Mouse (Mus musculus) forebrain, postnatal 0 days (tissue): ENCODE measurements around the gene Gm128. TPM values are rescaled to one million over a fixed set of nuclear protein-coding genes. Genes with fewer than 3 reads are reported as not detected.

Experiments
- ATAC-seq: fragments of 200-750 bp; cut with Nextera tagmentation; 2 replicates; pipeline ENCODE4 v1.8.0; 2017; ENCODE audit warnings: mild to moderate bottlenecking, moderate library complexity
- DNase-seq: peaks from one replicate; pipeline ENCODE4 v3.0.0-alpha.2; 2015
- H3K27ac ChIP-seq: fragments of 300-500 bp; sonication (generic); 2 replicates; pipeline ENCODE4 v1.5.1; 2014; ENCODE audit warnings: low read depth, mild to moderate bottlenecking, antibody characterized with exemption, low read length, moderate library complexity, mixed read lengths
- H3K27me3 ChIP-seq: fragments of 300-500 bp; sonication (generic); 2 replicates; pipeline ENCODE4 v1.6.1; 2014; ENCODE audit warnings: mild to moderate bottlenecking, low read length, mixed read lengths; ENCODE audit not compliant: insufficient read depth
- H3K36me3 ChIP-seq: fragments of 300-500 bp; sonication (generic); 2 replicates; pipeline ENCODE4 v1.6.1; 2014; ENCODE audit warnings: mild to moderate bottlenecking, moderate library complexity; ENCODE audit not compliant: insufficient read depth
- H3K4me1 ChIP-seq: fragments of 300-500 bp; sonication (generic); 2 replicates; pipeline ENCODE4 v1.6.1; 2014; ENCODE audit warnings: antibody characterized with exemption; ENCODE audit not compliant: insufficient read depth
- H3K4me2 ChIP-seq: fragments of 300-500 bp; sonication (generic); 2 replicates; pipeline ENCODE4 v1.6.1; 2014; ENCODE audit warnings: low read depth, mild to moderate bottlenecking, moderate library complexity
- H3K4me3 ChIP-seq: fragments of 300-500 bp; sonication (generic); 2 replicates; pipeline ENCODE4 v1.5.1; 2014; ENCODE audit warnings: low read depth, low read length, mixed read lengths
- H3K9ac ChIP-seq: fragments of 300-500 bp; sonication (generic); 2 replicates; pipeline ENCODE4 v1.6.1; 2014; ENCODE audit warnings: mild to moderate bottlenecking
- H3K9me3 ChIP-seq: fragments of 300-500 bp; sonication (generic); 2 replicates; pipeline ENCODE4 v1.6.1; 2016; ENCODE audit warnings: low read length
- CTCF ChIP-seq: sonication (generic); IDR thresholded peaks from 2 replicates; pipeline ENCODE4 v1.5.1; 2016; ENCODE audit warnings: antibody characterized with exemption, control low read depth, low read depth
- WGBS: fragments of 180-500 bp; shearing (Covaris S2); extraction: QIAGEN DNeasy Blood & Tissue Kit; methylation state at CpG from one replicate; pipeline ENCODE4 v1.1.7; 2014; 5-methylcytosine and 5-hydroxymethylcytosine counted together
- polyA plus RNA-seq: library from polyadenylated mRNA; unstranded; fragments of >200 nt; fragmentation: Nextera tagmentation; extraction: Ambion mirVana; gene quantifications from 2 replicates; pipeline ENCODE4 v1.2.1, GENCODE M21; 2015
- total RNA-seq: library from RNA; depleted of rRNA; stranded (reverse); fragments of >200 nt; gene quantifications from 2 replicates; pipeline ENCODE4 v1.2.3, GENCODE M21; 2014; rRNA removed

Gm128 gene
- total RNA-seq (0.29 TPM in 1 of 2 replicates, not detected in the other), polyA plus RNA-seq (0.11 and 0.28 TPM in 2 replicates)

DNA sequence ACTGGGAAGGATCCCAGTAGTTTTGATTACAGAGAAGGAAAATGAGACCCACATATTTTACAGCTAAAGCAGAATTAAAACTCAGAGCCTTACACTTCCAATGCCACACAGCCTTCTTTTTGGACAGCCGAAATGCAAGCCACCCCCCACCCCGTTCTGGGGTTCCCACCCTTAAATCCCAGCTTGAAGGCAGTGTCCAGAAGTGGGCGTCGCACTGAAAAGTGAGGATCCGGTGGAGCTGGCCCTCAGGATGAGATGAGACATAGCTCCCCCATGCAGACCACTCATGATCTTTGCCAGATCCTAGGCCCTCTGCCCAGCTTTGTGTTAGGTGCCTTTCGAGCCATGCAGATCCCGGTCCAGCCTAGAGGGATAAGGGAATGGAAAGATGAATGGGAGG is at the start of gene Gm128:
TSS of gene Gm128 (minus strand) at position 101 of the 400 bp plus-strand sequence.
- DNase-seq: no peak
- Histone ChIP-seq H3K4me2 (no peak within 1 kb of the TSS), H3K27me3 (no peaks in the 10 kb centered on the region), H3K4me3 (no peak within 1 kb of the TSS), H3K9me3 (no peaks in the 10 kb centered on the region), H3K4me1 (no peaks in the 10 kb centered on the region), H3K9ac (no peak within 1 kb of the TSS), H3K27ac (no peak within 1 kb of the TSS), H3K36me3 (peaks cover 16% of the 10 kb centered on the region)
- no peak for TF ChIP-seq CTCF
- ATAC-seq: no peak
- 83% methylated on average over 7 of the region's 7 CpGs for WGBS

DNA sequence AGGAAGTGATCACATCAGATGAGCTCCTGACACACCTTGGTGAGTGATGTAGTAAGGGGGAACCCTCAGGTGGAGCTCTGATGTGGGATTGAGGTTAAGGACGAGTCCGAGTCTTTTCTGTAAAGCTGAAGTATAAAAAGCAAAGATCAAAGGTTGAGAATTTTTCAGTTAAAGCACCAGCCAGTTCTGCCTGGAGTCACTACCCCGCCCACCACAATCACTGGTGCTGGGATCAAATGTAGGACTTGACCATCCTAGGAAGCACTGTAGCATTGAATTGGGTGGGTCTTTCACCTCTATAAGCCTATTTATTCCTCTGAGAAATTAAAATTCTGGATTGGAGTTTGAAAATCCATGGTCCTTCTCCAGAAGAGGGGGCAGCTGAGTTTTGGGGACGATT is 49.6 kb upstream of the Gm128 start:
- ATAC-seq (no peak), DNase-seq (no peak)
- Histone ChIP-seq H3K4me3 (no peak overlapping the region), H3K36me3 (peaks cover 49% of the 10 kb centered on the region), H3K4me2 (no peak overlapping the region), H3K27ac (no peak overlapping the region), H3K27me3 (no peaks in the 10 kb centered on the region), H3K4me1 (no peaks in the 10 kb centered on the region), H3K9me3 (no peaks in the 10 kb centered on the region), H3K9ac (no peak overlapping the region)
- WGBS: 86% methylated on average over 4 of the region's 4 CpGs
- TF ChIP-seq CTCF: no peak

DNA sequence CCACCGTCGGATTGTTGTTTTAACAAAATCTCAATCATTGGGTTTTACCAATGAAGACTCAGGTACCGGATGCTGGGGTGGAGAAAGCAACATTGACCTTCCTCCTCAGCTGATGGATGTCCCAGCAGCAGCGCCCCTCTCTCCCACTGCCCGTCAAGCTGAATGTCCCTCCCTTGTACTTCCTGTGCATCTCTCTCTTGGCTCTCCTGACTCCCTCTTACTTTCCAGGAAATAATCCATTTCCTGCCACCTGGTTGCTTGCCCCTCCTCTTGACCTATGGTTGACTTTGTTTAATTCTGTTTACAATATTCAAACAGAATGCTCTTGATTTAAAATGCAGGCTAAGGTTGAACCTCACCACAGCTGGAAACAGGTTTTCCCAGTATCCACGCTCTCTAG is 48.8 kb upstream of the Gm128 start:
- DNase-seq (no peak), ATAC-seq (no peak)
- H3K4me1 ChIP-seq: no peaks in the 10 kb centered on the region
- TF ChIP-seq CTCF: no peak
- no peaks in the 10 kb centered on the region for H3K27me3 ChIP-seq
- H3K27ac ChIP-seq: no peak overlapping the region
- H3K4me3 ChIP-seq: no peak overlapping the region
- WGBS: 76% methylated on average over 6 of the region's 6 CpGs
- no peak overlapping the region for H3K4me2 ChIP-seq
- peaks cover 43% of the 10 kb centered on the region for H3K36me3 ChIP-seq
- no peak overlapping the region for H3K9ac ChIP-seq
- no peaks in the 10 kb centered on the region for H3K9me3 ChIP-seq

DNA sequence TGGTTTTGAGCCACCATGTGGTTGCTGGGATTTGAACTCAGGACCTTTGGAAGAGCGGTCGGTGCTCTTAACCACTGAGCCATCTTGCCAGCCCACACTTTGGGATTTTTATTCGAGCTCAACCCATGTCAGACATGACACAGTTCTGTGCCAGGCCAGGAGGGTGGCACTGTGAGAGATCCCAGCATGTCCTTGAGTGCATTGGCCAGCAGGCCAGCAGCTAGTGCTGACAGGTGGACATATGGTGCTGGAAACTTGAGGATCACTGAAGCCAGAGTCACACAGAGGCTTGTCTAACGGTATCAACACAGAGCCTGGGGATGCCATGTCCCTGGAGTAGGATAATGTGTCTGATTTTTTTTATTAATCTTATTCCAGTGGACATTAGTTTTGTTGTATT is 48.0 kb upstream of the Gm128 start:
- no peak overlapping the region for H3K4me2 ChIP-seq
- H3K9me3 ChIP-seq: no peaks in the 10 kb centered on the region
- H3K27ac ChIP-seq: no peak overlapping the region
- H3K4me3 ChIP-seq: no peak overlapping the region
- no peak for TF ChIP-seq CTCF
- no peaks in the 10 kb centered on the region for H3K27me3 ChIP-seq
- no peak for ATAC-seq
- WGBS: 89% methylated on average over 4 of the region's 4 CpGs
- H3K9ac ChIP-seq: no peak overlapping the region
- peaks cover 37% of the 10 kb centered on the region for H3K36me3 ChIP-seq
- DNase-seq: no peak
- H3K4me1 ChIP-seq: peaks cover 2% of the 10 kb centered on the region; the same call in 1 of the 2 replicates

DNA sequence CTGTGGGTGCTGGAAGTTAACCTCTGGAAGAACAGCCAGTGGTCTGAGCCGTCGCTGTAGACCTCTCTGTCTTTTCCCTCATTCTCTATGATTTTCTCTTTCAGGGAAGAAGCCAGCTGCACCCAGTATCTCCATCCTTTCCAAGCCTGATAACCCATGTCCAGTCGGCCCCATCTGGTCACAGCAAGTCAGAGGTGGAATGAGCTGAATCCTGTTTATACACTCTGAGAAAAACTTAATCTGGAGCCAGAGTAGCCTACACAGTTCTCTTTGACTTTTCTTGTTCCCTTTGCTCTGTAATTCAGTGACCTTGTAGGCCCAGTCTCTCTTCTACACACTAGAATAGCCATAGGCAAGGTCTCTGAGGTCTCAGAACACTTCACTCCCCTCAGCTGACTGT is 46.1 kb upstream of the Gm128 start:
- peaks cover 11% of the 10 kb centered on the region for H3K4me1 ChIP-seq
- no peak overlapping the region for H3K27ac ChIP-seq
- H3K4me2 ChIP-seq: no peak overlapping the region
- DNase-seq: no peak
- WGBS: 100% methylated on average over 3 of the region's 3 CpGs
- H3K9me3 ChIP-seq: no peaks in the 10 kb centered on the region
- H3K4me3 ChIP-seq: no peak overlapping the region
- H3K36me3 ChIP-seq: peaks cover 20% of the 10 kb centered on the region
- no peak for TF ChIP-seq CTCF
- H3K27me3 ChIP-seq: no peaks in the 10 kb centered on the region
- no peak for ATAC-seq
- no peak overlapping the region for H3K9ac ChIP-seq

DNA sequence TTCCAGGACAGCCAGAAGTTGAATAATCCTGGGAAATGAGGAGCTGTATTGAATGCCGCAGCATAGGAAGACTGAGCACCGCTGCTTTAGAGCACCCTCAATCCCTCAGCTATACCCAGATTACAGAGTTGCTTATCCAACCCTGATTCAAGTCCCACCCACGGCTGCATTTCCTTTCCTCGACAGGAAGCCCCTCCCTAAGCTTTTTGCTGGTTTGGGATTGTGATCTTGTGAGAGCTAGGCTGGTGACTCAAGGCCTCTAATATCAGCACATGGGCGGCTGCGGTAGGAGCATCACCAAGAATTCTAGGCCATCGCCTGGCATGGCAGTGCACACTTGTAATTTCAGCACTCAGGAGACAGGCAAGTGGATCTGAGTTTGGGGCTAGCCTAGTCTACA is 45.1 kb upstream of the Gm128 start:
- DNase-seq (no peak), ATAC-seq (no peak)
- Histone ChIP-seq H3K36me3 (peaks cover 15% of the 10 kb centered on the region; the same call in 1 of the 2 replicates), H3K27ac (no peak overlapping the region), H3K4me1 (peaks cover 11% of the 10 kb centered on the region), H3K27me3 (no peaks in the 10 kb centered on the region), H3K9ac (no peak overlapping the region), H3K4me3 (no peak overlapping the region), H3K9me3 (no peaks in the 10 kb centered on the region), H3K4me2 (no peak overlapping the region)
- TF ChIP-seq CTCF: no peak
- WGBS: 87% methylated on average over 7 of the region's 7 CpGs

DNA sequence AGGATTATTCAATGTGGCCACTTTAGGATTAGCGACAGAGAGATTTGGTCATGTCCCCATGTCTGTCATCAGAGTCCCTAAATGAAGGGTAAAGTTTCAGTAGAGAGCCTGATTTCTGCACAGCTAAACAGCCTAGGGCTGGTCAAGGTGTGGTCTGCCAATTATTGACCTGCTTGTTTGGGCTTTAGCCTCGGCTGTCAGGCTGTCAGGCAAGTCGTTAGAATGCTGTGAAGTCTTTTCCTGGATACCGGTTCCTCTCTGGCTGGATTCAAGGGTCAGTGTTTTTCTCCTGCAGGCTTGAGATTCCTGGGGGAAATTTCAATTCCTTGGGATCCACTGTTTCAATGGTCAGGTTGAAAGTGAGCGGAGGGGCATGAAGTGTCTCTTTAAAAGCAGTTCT is 44.6 kb upstream of the Gm128 start:
- H3K4me2 ChIP-seq: no peak overlapping the region
- no peak overlapping the region for H3K4me3 ChIP-seq
- ATAC-seq: no peak
- no peaks in the 10 kb centered on the region for H3K27me3 ChIP-seq
- TF ChIP-seq CTCF: no peak
- no peak overlapping the region for H3K27ac ChIP-seq
- H3K36me3 ChIP-seq: peaks cover 15% of the 10 kb centered on the region; the same call in 1 of the 2 replicates
- no peaks in the 10 kb centered on the region for H3K9me3 ChIP-seq
- DNase-seq: no peak
- 64% methylated on average over 5 of the region's 5 CpGs for WGBS
- H3K4me1 ChIP-seq: peaks cover 11% of the 10 kb centered on the region
- no peak overlapping the region for H3K9ac ChIP-seq
